8 mouse cellular contexts compared by ENCODE assay signal in genomic region chr8:82774482-82774881, GRCm38 (mm10). TPM values are rescaled to one million over a fixed set of nuclear protein-coding genes. Genes with fewer than 3 reads are reported as not detected.
DNase-seq lines count a peak whose midpoint lies in the region; ATAC-seq lines count a peak whose summit lies in the region.

No protein-coding gene starts in this region.

- H3K4me3 ChIP-seq in embryonic facial prominence, embryonic 13.5 days, result peak overlapping the region; percentile 93
- peak overlapping the region; percentile 74 for H3K4me3 ChIP-seq in neural tube, embryonic 13.5 days

- peak overlapping the region; percentile 91 for H3K9ac ChIP-seq in embryonic facial prominence, embryonic 13.5 days
- H3K9ac ChIP-seq in neural tube, embryonic 13.5 days, result peak overlapping the region; percentile 89

- H3K4me2 ChIP-seq in embryonic facial prominence, embryonic 13.5 days, result peak overlapping the region; percentile 85
- H3K4me2 ChIP-seq in neural tube, embryonic 13.5 days, result peak overlapping the region; percentile 79

- no peaks in the 10 kb centered on the region for H3K9me3 ChIP-seq in embryonic facial prominence, embryonic 13.5 days
- no peaks in the 10 kb centered on the region for H3K9me3 ChIP-seq in neural tube, embryonic 13.5 days

- H3K27me3 ChIP-seq in embryonic facial prominence, embryonic 13.5 days, result 0 out of 2 replicates have a peak, but pooled peaks cover 3% of the 10 kb centered on the region
- H3K27me3 ChIP-seq in neural tube, embryonic 13.5 days, result no peaks in the 10 kb centered on the region

- H3K36me3 ChIP-seq in embryonic facial prominence, embryonic 13.5 days, result peaks cover 29% of the 10 kb centered on the region
- peaks cover 29% of the 10 kb centered on the region for H3K36me3 ChIP-seq in neural tube, embryonic 13.5 days

- WGBS in embryonic facial prominence, embryonic 13.5 days, result 52% methylated on average over 6 of the region's 6 CpGs
- WGBS in neural tube, embryonic 13.5 days, result 63% methylated on average over 6 of the region's 6 CpGs

- no peak for ATAC-seq in embryonic facial prominence, embryonic 13.5 days (ENCODE audit: insufficient number of reproducible peaks, insufficient read depth, low FRiP score, low TSS enrichment, low read depth)
- peak; percentile 74 for ATAC-seq in neural tube, embryonic 13.5 days (ENCODE audit: low read depth)

- no peak overlapping the region for H3K27ac ChIP-seq in embryonic facial prominence, embryonic 13.5 days
- peak overlapping the region; percentile 68; the same call in 1 of the 2 replicates for H3K27ac ChIP-seq in neural tube, embryonic 13.5 days (replicated peaks)

- peaks cover 14% of the 10 kb centered on the region for H3K4me1 ChIP-seq in embryonic facial prominence, embryonic 13.5 days
- H3K4me1 ChIP-seq in neural tube, embryonic 13.5 days (replicated peaks), result peaks cover 28% of the 10 kb centered on the region

- intact Hi-C loops in left cerebral cortex, postnatal 14 days (cut with DNase I), result loop anchor here (10.0 kb wide), 1 partner anchor 320 kb away; no protein-coding TSS in a partner anchor

- peak; percentile 20 to 32 for DNase-seq in frontal cortex, adult 2 months (ENCODE audit: extremely low spot score in 1 of 2, low spot score in 1 of 2)
- DNase-seq in frontal cortex, postnatal 10 days (ENCODE audit: low spot score in 2 of 2), result no peak
- DNase-seq in 3134 (ENCODE audit: extremely low read depth, insufficient read length, low spot score), result peak; percentile 6
- peak; percentile 10 to 17 for DNase-seq in left cerebral cortex, postnatal 14 days (ENCODE audit: low spot score in 2 of 2)
- DNase-seq in adrenal gland, adult 18-20 months (ENCODE audit: low spot score in 2 of 2), result no peak
- no peak for DNase-seq in retina, embryonic 14.5 days (ENCODE audit: low spot score)

RNA-seq across cellular contexts. Expression of gene Zfp330, which starts 0.5 kb away (rescaled TPM):
- polyA plus RNA-seq in frontal cortex, adult 2 months (2012; rRNA removed), result 41.2 and 47.4 TPM in 2 replicates
- 73.5 and 76.8 TPM in 2 replicates for polyA plus RNA-seq in embryonic facial prominence, embryonic 13.5 days (2015; fragmentation: Nextera tagmentation; extraction: Ambion mirVana)
- total RNA-seq in left cerebral cortex, postnatal 14 days (2021), result 10 to 100 TPM; 34.3 to 37.9 TPM
- 76.1 and 78.9 TPM in 2 replicates for polyA plus RNA-seq in neural tube, embryonic 13.5 days (2015; fragmentation: Nextera tagmentation; extraction: Ambion mirVana)
- 10 to 100 TPM; 35.4 to 43.4 TPM for total RNA-seq in adrenal gland, adult 18-20 months (2021)

Comparison
In these comparisons a context has a peak if more than half of its experiments do, and no peak if none do; other contexts are left out.
1. DNase-seq: peak in frontal cortex, adult 2 months (2 of 2), 3134 (single experiment) and left cerebral cortex, postnatal 14 days (2 of 2); none in frontal cortex, postnatal 10 days (0 of 2), adrenal gland, adult 18-20 months (0 of 2) and retina, embryonic 14.5 days (single experiment).